Mouse (Mus musculus) heart, embryonic 16.5 days (tissue): ENCODE measurements around the gene Tspan3. TPM values are rescaled to one million over a fixed set of nuclear protein-coding genes. Genes with fewer than 3 reads are reported as not detected.

Source experiments
- ATAC-seq: fragments of 200-750 bp; cut with Nextera tagmentation; replicated peaks from 2 replicates; pipeline ENCODE4 v1.8.0; 2017; ENCODE audit warnings: moderate number of reproducible peaks; ENCODE audit not compliant: insufficient read depth, low FRiP score; ENCODE audit errors: extremely low read depth
- H3K27ac ChIP-seq: fragments of 300-500 bp; sonication (generic); 2 replicates; pipeline ENCODE4 v1.5.1; 2014; ENCODE audit warnings: mild to moderate bottlenecking, low read length, control low read depth, moderate library complexity
- H3K27me3 ChIP-seq: fragments of 300-500 bp; sonication (generic); 2 replicates; pipeline ENCODE4 v1.6.1; 2014; ENCODE audit warnings: low read length, mixed read lengths; ENCODE audit not compliant: control insufficient read depth, insufficient read depth
- H3K36me3 ChIP-seq: fragments of 300-500 bp; sonication (generic); 2 replicates; pipeline ENCODE4 v1.6.1; 2014; ENCODE audit not compliant: control insufficient read depth, insufficient read depth
- H3K4me1 ChIP-seq: fragments of 300-500 bp; sonication (generic); 2 replicates; pipeline ENCODE4 v1.6.1; 2014; ENCODE audit warnings: low read length, mixed read lengths; ENCODE audit not compliant: control insufficient read depth, insufficient read depth
- H3K4me2 ChIP-seq: fragments of 300-500 bp; sonication (generic); 2 replicates; pipeline ENCODE4 v1.6.1; 2014; ENCODE audit warnings: low read depth, mild to moderate bottlenecking, control low read depth, low read length
- H3K4me3 ChIP-seq: fragments of 300-500 bp; sonication (generic); 2 replicates; pipeline ENCODE4 v1.5.1; 2014; ENCODE audit warnings: mild to moderate bottlenecking, control low read depth, low read length
- H3K9ac ChIP-seq: fragments of 300-500 bp; sonication (generic); 2 replicates; pipeline ENCODE4 v1.6.1; 2014; ENCODE audit warnings: low read length, control low read depth
- H3K9me3 ChIP-seq: fragments of 300-500 bp; sonication (generic); replicated peaks from 2 replicates; pipeline ENCODE4 v1.6.1; 2016; ENCODE audit warnings: low read length; ENCODE audit not compliant: control insufficient read depth
- WGBS: fragments of 180-500 bp; shearing (Covaris S2); extraction: QIAGEN DNeasy Blood & Tissue Kit; methylation state at CpG from one replicate; pipeline ENCODE4 v1.1.7; 2014; 5-methylcytosine and 5-hydroxymethylcytosine counted together
- polyA plus RNA-seq: library from polyadenylated mRNA; unstranded; fragments of >200 nt; fragmentation: Nextera tagmentation; extraction: Ambion mirVana; gene quantifications from 2 replicates; pipeline ENCODE4 v1.2.1, GENCODE M21; 2015

Tspan3 gene
- polyA plus RNA-seq, 1 experiment from 2014 or later, result 457 TPM

DNA sequence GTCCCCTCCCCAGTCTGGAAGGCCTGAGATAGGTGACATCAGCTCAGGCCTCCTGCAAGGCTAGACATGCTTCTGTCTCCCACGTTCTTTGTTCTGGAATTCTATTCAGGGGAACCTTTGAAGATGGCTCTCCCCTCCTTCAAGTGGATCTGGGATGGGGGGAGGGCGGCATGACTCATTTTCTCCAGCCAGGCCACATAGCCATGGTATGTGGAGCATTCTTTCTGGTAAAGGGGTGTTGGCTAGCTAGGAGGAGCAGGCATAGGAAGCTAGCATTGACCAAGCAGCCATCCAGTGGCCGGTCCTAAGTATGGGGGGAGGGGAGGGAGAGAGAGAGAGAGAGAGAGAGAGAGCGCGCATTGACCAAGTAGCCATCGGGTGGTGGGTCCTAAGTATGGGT is 57.8 kb downstream of the Tspan3 start:
- no peak for ATAC-seq
- no peak overlapping the region for H3K4me3 ChIP-seq

DNA sequence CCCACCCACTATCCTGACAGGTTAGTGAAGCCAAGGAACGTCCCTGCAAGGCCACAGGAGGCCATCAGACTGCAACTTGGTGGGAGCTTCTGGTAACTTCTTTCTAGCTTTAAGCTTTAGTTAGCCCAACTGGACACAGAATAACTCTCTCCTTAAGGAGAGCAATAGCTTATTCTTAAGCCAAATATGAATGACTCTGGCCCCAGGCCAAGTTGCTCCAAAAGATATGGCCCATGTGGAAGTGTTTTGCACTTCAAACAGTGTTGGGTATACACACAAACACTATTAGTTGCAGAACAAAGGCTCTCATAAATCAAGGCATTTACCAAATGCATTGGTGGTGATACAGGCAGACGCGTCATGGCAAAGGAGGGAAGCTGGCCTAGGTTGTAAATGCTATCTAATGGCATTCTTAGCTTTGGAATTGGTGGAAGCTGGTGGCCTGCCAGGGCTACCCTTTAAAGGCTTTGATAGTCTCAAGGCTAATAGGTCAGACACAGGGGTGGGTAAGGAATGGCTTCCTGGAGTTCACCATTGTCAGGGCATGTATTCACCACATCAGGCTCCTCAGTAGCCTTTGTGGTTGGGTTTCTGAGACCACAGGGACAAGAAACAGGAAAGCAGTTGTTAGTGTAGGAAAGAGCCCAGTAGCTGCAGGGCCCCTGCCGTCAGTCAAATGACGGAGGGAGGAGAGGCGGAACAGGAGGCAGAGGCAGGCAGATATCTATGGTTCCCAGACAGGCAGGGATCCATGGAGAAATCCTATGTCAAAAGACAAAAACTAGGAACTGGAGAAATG is 58.8 kb downstream of the Tspan3 start:
- H3K36me3 ChIP-seq, result no peaks in the 10 kb centered on the region
- no peak for ATAC-seq
- H3K9me3 ChIP-seq, result no peaks in the 10 kb centered on the region
- no peak overlapping the region for H3K27ac ChIP-seq
- H3K27me3 ChIP-seq, result no peaks in the 10 kb centered on the region
- H3K4me2 ChIP-seq, result no peak overlapping the region
- H3K4me1 ChIP-seq, result 0 out of 2 replicates have a peak, but pooled peaks cover 4% of the 10 kb centered on the region
- WGBS, result 76% methylated on average over 6 of the region's 6 CpGs
- no peak overlapping the region for H3K4me3 ChIP-seq
- H3K9ac ChIP-seq, result no peak overlapping the region

More for the DNA sequence above, 57.8 kb downstream of the Tspan3 start:
- Histone ChIP-seq H3K9ac (no peak overlapping the region), H3K9me3 (no peaks in the 10 kb centered on the region), H3K36me3 (no peaks in the 10 kb centered on the region), H3K27me3 (no peaks in the 10 kb centered on the region), H3K4me1 (0 out of 2 replicates have a peak, but pooled peaks cover 4% of the 10 kb centered on the region), H3K27ac (no peak overlapping the region), H3K4me2 (no peak overlapping the region)
- 55% methylated on average over 6 of the region's 6 CpGs for WGBS

DNA sequence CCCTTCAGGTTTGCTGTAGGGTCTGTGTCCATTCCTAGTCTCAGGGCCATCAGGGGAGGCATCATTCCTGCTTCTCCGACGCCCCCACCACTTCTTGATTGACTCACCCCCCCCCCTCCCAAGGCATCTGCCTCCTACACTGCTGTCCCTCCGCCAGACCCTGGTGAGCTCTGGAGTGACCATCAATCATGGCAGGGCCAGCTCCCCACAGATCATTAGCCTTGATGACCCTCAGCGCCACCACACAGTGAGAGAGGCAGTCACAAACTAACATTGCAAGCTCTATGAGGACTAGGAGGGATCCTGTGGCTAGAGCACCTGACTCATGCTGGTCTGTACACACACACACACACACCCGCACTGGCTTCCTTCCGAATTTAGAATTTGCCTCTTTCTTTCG is 60.4 kb downstream of the Tspan3 start:
- no peak overlapping the region for H3K9ac ChIP-seq
- no peak overlapping the region for H3K4me2 ChIP-seq
- H3K27me3 ChIP-seq, result no peaks in the 10 kb centered on the region
- no peaks in the 10 kb centered on the region for H3K36me3 ChIP-seq
- ATAC-seq, result no peak
- H3K4me1 ChIP-seq, result 0 out of 2 replicates have a peak, but pooled peaks cover 4% of the 10 kb centered on the region
- 62% methylated on average over 7 of the region's 7 CpGs for WGBS
- H3K9me3 ChIP-seq, result no peaks in the 10 kb centered on the region
- H3K4me3 ChIP-seq, result no peak overlapping the region
- H3K27ac ChIP-seq, result no peak overlapping the region

DNA sequence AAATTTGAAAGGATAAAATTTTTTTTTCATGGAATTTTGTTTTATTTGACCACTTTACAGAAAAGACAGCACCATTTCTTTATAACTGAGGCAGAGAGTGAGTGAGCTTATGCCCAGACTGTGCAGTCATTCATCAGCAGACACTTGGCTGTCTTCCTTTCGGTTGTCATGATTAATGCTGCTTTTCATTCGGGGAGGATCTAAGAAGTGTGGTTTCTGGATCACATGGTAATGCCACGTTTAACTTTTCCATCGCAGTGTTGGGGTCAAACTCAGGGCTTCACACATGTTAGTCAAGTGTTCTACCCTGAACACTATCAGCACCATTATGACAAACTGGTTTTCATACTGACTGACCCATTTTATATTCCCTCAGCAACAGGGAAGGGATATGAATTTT is 64.3 kb downstream of the Tspan3 start:
- ATAC-seq, result no peak
- 40% methylated on average over 4 of the region's 4 CpGs for WGBS
- H3K27me3 ChIP-seq, result no peaks in the 10 kb centered on the region

DNA sequence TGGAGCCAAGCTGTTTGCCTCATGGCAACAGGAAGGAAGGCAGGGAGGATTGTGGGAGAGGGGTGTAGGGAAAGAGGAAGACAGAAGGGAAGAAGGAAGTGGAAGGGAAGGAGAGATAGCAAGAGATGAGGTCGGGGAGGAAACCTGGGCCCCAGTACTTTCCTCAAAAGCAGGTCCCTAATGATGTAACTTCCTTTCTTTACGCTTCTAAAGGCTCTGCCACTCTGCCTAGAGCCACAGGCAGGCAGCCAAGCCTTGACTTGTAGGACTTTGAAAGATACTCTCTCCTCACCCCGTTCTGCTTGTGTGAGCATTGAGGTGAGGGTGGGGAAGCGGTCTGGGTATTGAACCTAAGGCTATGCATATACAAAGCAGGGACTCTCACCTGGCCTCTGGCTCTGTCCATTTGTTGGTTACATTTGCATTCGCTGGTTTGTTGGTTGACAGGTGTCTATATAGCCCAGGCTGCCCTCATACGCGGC is 65.2 kb downstream of the Tspan3 start:
- H3K27ac ChIP-seq, result no peak overlapping the region
- no peak for ATAC-seq
- H3K27me3 ChIP-seq, result no peaks in the 10 kb centered on the region
- no peaks in the 10 kb centered on the region for H3K4me1 ChIP-seq
- WGBS, result 73% methylated on average over 7 of the region's 7 CpGs
- H3K9me3 ChIP-seq, result no peaks in the 10 kb centered on the region
- no peak overlapping the region for H3K4me3 ChIP-seq
- H3K4me2 ChIP-seq, result no peak overlapping the region
- no peak overlapping the region for H3K9ac ChIP-seq
- no peaks in the 10 kb centered on the region for H3K36me3 ChIP-seq

More for the DNA sequence above, 64.3 kb downstream of the Tspan3 start:
- Histone ChIP-seq H3K27ac (no peak overlapping the region), H3K4me1 (no peaks in the 10 kb centered on the region), H3K9ac (no peak overlapping the region), H3K36me3 (no peaks in the 10 kb centered on the region), H3K9me3 (no peaks in the 10 kb centered on the region), H3K4me2 (no peak overlapping the region), H3K4me3 (no peak overlapping the region)

DNA sequence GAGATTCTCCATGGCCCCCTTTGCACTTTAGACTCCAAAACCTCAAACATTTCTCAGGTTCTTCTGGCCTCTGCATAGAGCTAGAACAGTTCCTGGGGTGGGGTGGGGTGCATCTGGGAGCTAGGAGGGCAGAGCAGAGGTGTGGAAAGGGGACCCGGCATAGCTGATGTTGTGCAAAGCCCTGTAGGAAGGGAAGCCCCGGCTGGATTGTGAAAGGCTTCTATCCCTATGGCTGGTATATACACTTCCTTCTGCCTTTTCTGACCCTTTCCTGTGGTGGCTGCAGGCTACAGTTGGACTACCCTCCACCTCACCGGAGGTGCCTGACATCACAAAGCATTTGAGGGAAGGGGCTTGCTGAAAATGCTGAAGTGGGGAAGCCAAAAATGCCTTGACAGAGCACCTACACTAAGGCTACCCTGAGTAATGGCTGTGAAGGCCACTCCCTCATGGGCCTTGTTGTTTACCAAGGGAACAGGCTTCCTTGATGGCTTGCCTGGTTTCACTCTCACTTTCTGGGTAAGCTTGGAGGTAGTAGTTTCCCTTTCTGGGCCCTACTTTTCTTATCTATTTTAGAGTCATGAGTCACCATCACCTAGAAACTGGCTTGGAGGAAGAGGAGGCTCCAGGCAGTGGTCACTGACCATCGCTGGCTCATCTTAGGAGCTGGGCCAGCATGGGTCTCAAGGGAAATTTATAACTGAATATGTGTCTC is 67.5 kb downstream of the Tspan3 start:
- Histone ChIP-seq H3K9me3 (no peaks in the 10 kb centered on the region), H3K9ac (no peak overlapping the region), H3K4me2 (no peak overlapping the region), H3K36me3 (no peaks in the 10 kb centered on the region), H3K27me3 (no peaks in the 10 kb centered on the region), H3K27ac (no peak overlapping the region), H3K4me3 (no peak overlapping the region), H3K4me1 (no peaks in the 10 kb centered on the region)
- no peak for ATAC-seq
- WGBS, result 63% methylated on average over 4 of the region's 4 CpGs

DNA sequence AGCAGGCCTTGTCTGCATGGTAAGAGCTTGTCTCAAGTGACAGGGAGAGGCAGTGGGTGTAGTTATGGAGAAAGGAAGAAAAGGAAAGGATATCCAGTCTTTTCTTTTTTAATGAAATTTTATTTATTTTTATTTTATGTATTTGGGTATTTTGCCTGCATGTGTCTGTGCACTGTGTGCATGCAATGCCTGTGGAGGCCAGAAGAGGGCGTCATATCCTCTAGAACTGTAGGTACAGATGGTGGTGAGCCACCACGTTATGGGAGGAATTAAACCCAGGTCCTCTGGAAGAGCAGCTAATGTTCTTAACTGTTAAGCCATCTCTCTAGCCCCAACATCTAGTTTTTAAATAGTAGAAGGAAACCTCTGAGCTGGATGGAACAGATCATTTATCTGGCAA is 73.2 kb downstream of the Tspan3 start:
- no peak overlapping the region for H3K4me2 ChIP-seq
- ATAC-seq, result no peak
- H3K4me3 ChIP-seq, result no peak overlapping the region
- H3K27me3 ChIP-seq, result no peaks in the 10 kb centered on the region
- WGBS, result 46% methylated on average over 2 of the region's 2 CpGs
- H3K36me3 ChIP-seq, result no peaks in the 10 kb centered on the region
- H3K27ac ChIP-seq, result no peak overlapping the region
- H3K9ac ChIP-seq, result no peak overlapping the region
- no peaks in the 10 kb centered on the region for H3K9me3 ChIP-seq
- peaks cover 19% of the 10 kb centered on the region for H3K4me1 ChIP-seq

DNA sequence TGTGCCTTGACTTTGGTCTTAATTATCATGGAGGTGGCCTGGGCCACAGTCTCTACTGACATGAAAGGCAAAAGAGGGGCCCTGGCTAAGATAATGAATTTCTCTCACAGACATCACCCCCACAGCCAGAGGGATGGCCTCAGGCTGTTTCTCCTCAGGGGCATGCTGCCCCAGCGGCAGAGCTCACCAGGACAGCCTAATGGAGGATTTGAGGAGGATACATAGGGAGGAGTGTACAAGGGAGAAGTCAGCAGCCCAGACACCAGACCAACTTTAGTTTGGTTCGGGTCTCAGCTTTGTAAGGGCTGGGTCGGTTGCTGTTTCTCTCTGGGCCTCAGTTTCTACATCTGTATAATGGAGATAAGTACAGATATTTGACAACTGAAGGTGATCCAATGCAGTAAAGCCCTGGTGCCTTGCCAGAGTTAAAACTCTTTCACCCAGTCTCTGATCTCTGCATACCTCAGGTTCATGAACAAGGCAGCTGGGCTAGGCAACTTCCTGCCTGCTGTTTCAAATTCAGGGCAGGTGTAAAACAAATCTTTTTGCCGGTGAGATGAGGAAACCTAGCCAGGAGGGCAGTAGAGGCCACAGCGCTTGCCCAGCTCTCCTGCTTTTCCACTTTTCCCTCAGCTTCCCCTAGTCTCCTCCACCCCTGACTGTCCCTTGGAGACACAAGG is 74.6 kb downstream of the Tspan3 start:
- WGBS, result 78% methylated on average over 5 of the region's 5 CpGs

More for the DNA sequence above, 74.6 kb downstream of the Tspan3 start:
- Histone ChIP-seq H3K4me3 (peak overlapping the region; percentile 41), H3K4me1 (peaks cover 19% of the 10 kb centered on the region), H3K36me3 (no peaks in the 10 kb centered on the region), H3K9me3 (no peaks in the 10 kb centered on the region), H3K4me2 (peak overlapping the region; percentile 56), H3K27ac (peak overlapping the region; percentile 79), H3K9ac (peak overlapping the region; percentile 67), H3K27me3 (no peaks in the 10 kb centered on the region)
- 0 out of 2 replicates have a peak, but pooled peaks have one; percentile 12 for ATAC-seq
